Mouse (Mus musculus) liver, adult 2 months (tissue): ENCODE data around the gene Ptprd. TPM values are rescaled to one million over a fixed set of nuclear protein-coding genes. Genes with fewer than 3 reads are reported as not detected.

Experiments used
- DNase-seq: peaks from one replicate; pipeline ENCODE4 v3.0.0-alpha.2; 2011; ENCODE audit warnings: low read depth, low spot score; ENCODE audit errors: extremely low read depth
- H3K27ac ChIP-seq: fragments of 200-500 bp; replicated peaks from 2 replicates; pipeline ENCODE4 v1.5.1; 2012; ENCODE audit warnings: low read depth, mild to moderate bottlenecking, control low read depth, inconsistent platforms, low read length; ENCODE audit not compliant: insufficient read depth
- H3K27me3 ChIP-seq: fragments of 200-500 bp; 2 replicates; pipeline ENCODE4 v1.6.1; 2012; ENCODE audit warnings: mild to moderate bottlenecking, moderate library complexity, low read length, inconsistent platforms; ENCODE audit not compliant: control insufficient read depth, insufficient read depth
- H3K36me3 ChIP-seq: fragments of 200-500 bp; 2 replicates; pipeline ENCODE4 v1.6.1; 2012; ENCODE audit warnings: low read length, inconsistent platforms; ENCODE audit not compliant: control insufficient read depth, insufficient read depth
- H3K4me1 ChIP-seq: fragments of 200-500 bp; 2 replicates; pipeline ENCODE4 v1.6.1; 2011; ENCODE audit warnings: low read length; ENCODE audit not compliant: control insufficient read depth, insufficient read depth
- H3K4me3 ChIP-seq: fragments of 200-500 bp; 2 replicates; pipeline ENCODE4 v1.5.1; 2011; ENCODE audit warnings: low read depth, mild to moderate bottlenecking, control low read depth, low read length, moderate library complexity; ENCODE audit not compliant: insufficient read depth
- H3K79me2 ChIP-seq: fragments of 200-500 bp; 2 replicates; pipeline ENCODE4 v1.6.1; 2012; ENCODE audit warnings: inconsistent platforms, mild to moderate bottlenecking, low read length, moderate library complexity; ENCODE audit not compliant: control insufficient read depth, insufficient read depth
- H3K9ac ChIP-seq: fragments of 200-500 bp; 2 replicates; pipeline ENCODE4 v1.6.1; 2012; ENCODE audit warnings: low read depth, mild to moderate bottlenecking, control low read depth, inconsistent platforms, low read length
- CTCF ChIP-seq: fragments of 200-500 bp; IDR thresholded peaks from 2 replicates; pipeline ENCODE4 v1.5.1; 2011; ENCODE audit warnings: low read depth, low read length, control low read depth
- POLR2A ChIP-seq: fragments of 200-500 bp; IDR thresholded peaks from 2 replicates; pipeline ENCODE4 v1.6.1; 2011; ENCODE audit warnings: low read length, control low read depth; ENCODE audit not compliant: insufficient read depth; ENCODE audit errors: extremely low read depth
- WGBS: fragments of 180-500 bp; shearing (Covaris S2); methylation state at CpG from one replicate; pipeline ENCODE4 v1.1.7; 2018; 5-methylcytosine and 5-hydroxymethylcytosine counted together
- polyA plus RNA-seq: library from polyadenylated mRNA; depleted of rRNA; stranded (reverse); fragments of >200 nt; gene quantifications from 2 replicates; pipeline ENCODE4 v1.2.3, GENCODE M21; 2012
- total RNA-seq: library from RNA; depleted of rRNA; stranded (reverse); fragments of >200 nt; gene quantifications from 2 replicates; pipeline ENCODE4 v1.2.3, GENCODE M21; 2014

Gene Ptprd
- total and polyA plus RNA-seq, 2 experiments, result 15.4 to 127 TPM

- Histone ChIP-seq H3K9ac (no peak overlapping the region), H3K27me3 (no peaks in the 10 kb centered on the region), H3K79me2 (no peaks in the 10 kb centered on the region), H3K36me3 (no peaks in the 10 kb centered on the region), H3K4me3 (no peak overlapping the region), H3K27ac (no peak overlapping the region), H3K4me1 (no peaks in the 10 kb centered on the region)
- no peak for TF ChIP-seq CTCF
- no peak for TF ChIP-seq POLR2A
- 75% methylated on average over 2 of the region's 2 CpGs for WGBS
- DNase-seq, result no peak
Measured at GRCm38 (mm10) chr4:77316644-77317043, 895.1 kb downstream of the Ptprd start.

DNA sequence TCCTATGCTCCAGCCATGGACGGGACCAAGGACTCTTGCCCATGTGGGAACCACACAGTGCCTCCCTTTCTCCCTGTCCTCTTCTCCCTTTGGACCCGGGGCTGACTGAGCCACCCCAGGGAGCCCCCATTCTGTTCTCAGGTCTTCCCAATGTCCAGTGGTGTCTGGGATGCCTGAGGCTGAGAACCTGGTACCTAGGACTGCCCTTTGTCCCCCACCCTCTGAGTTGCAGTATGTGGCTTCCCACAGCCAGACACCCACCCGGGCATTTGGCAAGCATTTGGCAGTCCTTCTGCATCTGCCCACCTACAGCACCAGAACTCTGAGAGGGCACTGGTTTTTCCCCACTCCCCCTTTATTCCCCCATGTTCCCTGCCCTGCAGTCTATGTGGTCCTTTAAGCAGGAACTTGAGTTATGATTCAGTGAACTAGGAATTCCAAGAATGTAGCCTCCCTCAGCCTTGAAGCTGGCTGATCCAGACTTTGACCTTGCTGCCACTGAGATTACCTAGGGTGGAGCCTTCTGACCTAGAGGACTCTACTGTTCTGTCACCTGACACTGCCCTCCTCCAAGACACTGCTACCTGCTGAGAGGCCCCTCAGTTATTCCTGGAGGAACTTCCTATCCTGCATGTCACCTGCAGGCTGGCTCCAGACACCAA is 901.5 kb downstream of the Ptprd start:
- no peak for DNase-seq
- WGBS, result 90% methylated on average over 3 of the region's 3 CpGs
- Histone ChIP-seq H3K4me1 (no peaks in the 10 kb centered on the region), H3K9ac (no peak overlapping the region), H3K27ac (no peak overlapping the region), H3K79me2 (no peaks in the 10 kb centered on the region), H3K4me3 (no peak overlapping the region), H3K27me3 (no peaks in the 10 kb centered on the region), H3K36me3 (no peaks in the 10 kb centered on the region)
- TF ChIP-seq CTCF, result no peak
- no peak for TF ChIP-seq POLR2A

GRCm38 (mm10) chr4:77283423-77283822 is 928.3 kb downstream of the Ptprd start:
- WGBS, result 95% methylated on average over 1 of the region's 1 CpGs
- no peak for TF ChIP-seq CTCF
- TF ChIP-seq POLR2A, result no peak
- no peaks in the 10 kb centered on the region for H3K27me3 ChIP-seq

GRCm38 (mm10) chr4:77277913-77278312 is 933.8 kb downstream of the Ptprd start:
- no peak overlapping the region for H3K4me3 ChIP-seq
- no peak overlapping the region for H3K9ac ChIP-seq
- whole genome bisulfite sequencing, result 85% methylated on average over 4 of the region's 4 CpGs
- no peaks in the 10 kb centered on the region for H3K36me3 ChIP-seq
- H3K27ac ChIP-seq, result no peak overlapping the region
- H3K4me1 ChIP-seq, result no peaks in the 10 kb centered on the region
- no peak for DNase-seq
- no peaks in the 10 kb centered on the region for H3K79me2 ChIP-seq
- TF ChIP-seq POLR2A, result no peak
- no peak for TF ChIP-seq CTCF
- H3K27me3 ChIP-seq, result no peaks in the 10 kb centered on the region

More at GRCm38 (mm10) chr4:77283423-77283822, 928.3 kb downstream of the Ptprd start:
- Histone ChIP-seq H3K36me3 (no peaks in the 10 kb centered on the region), H3K4me1 (no peaks in the 10 kb centered on the region), H3K9ac (no peak overlapping the region), H3K79me2 (no peaks in the 10 kb centered on the region), H3K4me3 (no peak overlapping the region), H3K27ac (no peak overlapping the region)
- no peak for DNase-seq

GRCm38 (mm10) chr4:77259972-77260290 is 951.8 kb downstream of the Ptprd start:
- 57% methylated on average over 1 of the region's 1 CpGs for WGBS
- no peak overlapping the region for H3K27ac ChIP-seq
- H3K27me3 ChIP-seq, result no peaks in the 10 kb centered on the region
- H3K4me3 ChIP-seq, result no peak overlapping the region
- DNase-seq, result no peak
- H3K79me2 ChIP-seq, result no peaks in the 10 kb centered on the region
- H3K9ac ChIP-seq, result no peak overlapping the region
- H3K36me3 ChIP-seq, result no peaks in the 10 kb centered on the region
- no peak for TF ChIP-seq POLR2A
- no peak for TF ChIP-seq CTCF
- no peaks in the 10 kb centered on the region for H3K4me1 ChIP-seq

DNA sequence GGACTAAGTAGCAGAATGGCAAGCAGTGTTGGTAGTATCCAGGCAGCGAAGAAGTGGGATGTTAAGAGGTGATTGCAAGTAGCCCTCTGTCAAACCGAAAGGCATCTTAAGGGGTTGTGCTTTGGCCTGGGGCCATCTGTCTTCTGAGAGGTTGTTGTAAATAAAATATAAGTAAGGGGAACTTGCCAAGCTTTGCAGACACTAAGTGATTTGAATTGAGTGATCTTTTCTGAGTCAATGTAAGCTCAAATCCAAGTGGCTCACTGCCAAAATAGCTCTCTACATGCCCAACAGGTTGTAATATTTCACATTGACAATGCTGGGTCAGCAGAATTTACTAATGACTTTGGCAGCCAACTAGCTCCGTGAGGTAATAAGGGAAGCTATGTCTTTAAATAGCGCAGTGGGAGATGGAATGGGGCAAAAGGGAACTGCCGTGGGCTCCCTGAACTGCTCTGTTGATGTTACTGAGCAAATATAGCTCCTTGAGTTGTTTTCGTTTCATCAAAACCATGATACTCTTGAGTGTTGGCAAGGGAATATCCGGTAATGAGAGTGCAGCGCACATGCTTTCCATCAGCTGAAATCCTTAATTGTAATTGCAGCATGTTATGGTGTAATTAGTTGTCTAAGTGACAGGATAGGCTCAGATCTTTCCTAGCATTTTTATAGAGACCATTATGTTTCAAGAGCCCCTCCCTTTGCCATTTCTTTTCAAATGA is 952.4 kb downstream of the Ptprd start:
- Histone ChIP-seq H3K27ac (no peak overlapping the region), H3K79me2 (no peaks in the 10 kb centered on the region), H3K4me3 (no peak overlapping the region), H3K27me3 (no peaks in the 10 kb centered on the region), H3K36me3 (no peaks in the 10 kb centered on the region), H3K9ac (no peak overlapping the region), H3K4me1 (no peaks in the 10 kb centered on the region)
- DNase-seq, result no peak
- TF ChIP-seq POLR2A (no peak), CTCF (no peak)
- 76% methylated on average over 8 of the region's 8 CpGs for WGBS
